Mouse (Mus musculus) ovary, adult 10 weeks (tissue): ENCODE results near the gene Spa17. TPM values are rescaled to one million over a fixed set of nuclear protein-coding genes. Genes with fewer than 3 reads are reported as not detected.

Experiments
- polyA plus RNA-seq: library from polyadenylated mRNA; stranded (reverse); fragments of 350-450 nt; fragmentation: Illumina TruSeq; extraction: RNeasy Lipid Tissue Mini Kit (QIAGEN cat#74804); gene quantifications from one replicate; pipeline ENCODE4 v1.2.3, GENCODE M21; 2014

Spa17 gene
- polyA plus RNA-seq, result 43.1 TPM

GRCm38 (mm10) chr9:37613182-37613910 lies at the start of gene Spa17:
TSS of gene Spa17 (minus strand) at chr9:37613722.

GRCm38 (mm10) chr9:37656931-37657481 lies 43.5 kb upstream of the Spa17 start, which contains the start of gene Tbrg1:
TSS of gene Tbrg1 (minus strand) at chr9:37657312.

GRCm38 (mm10) chr9:37554838-37555748 lies 58.4 kb downstream of the Spa17 start, which contains the start of gene Siae:
TSS of gene Siae (plus strand) at chr9:37555698.

Other genes with a start within 250 kb of the Spa17 start
- gene Hepacam, start 246.4 kb downstream of the Spa17 start, polyA plus RNA-seq, result not detected
- gene Robo4, start 211.8 kb downstream of the Spa17 start, polyA plus RNA-seq, result 3.4 TPM
- gene Robo3, start 180.5 kb downstream of the Spa17 start, polyA plus RNA-seq, result not detected
- 38.0 TPM for gene Msantd2, start 124.4 kb downstream of the Spa17 start, polyA plus RNA-seq
- 9.9 TPM for gene Esam, start 85.6 kb downstream of the Spa17 start, polyA plus RNA-seq
- gene Vsig2, start 74.5 kb downstream of the Spa17 start, polyA plus RNA-seq, result 1.8 TPM
- not detected for gene Nrgn, start 60.8 kb downstream of the Spa17 start, polyA plus RNA-seq
- gene Siae, start 58.0 kb downstream of the Spa17 start, polyA plus RNA-seq, result 47.8 TPM
- gene Tbrg1, start 43.6 kb upstream of the Spa17 start, polyA plus RNA-seq, result 28.8 TPM
- not detected for gene Panx3, start 55.5 kb upstream of the Spa17 start, polyA plus RNA-seq
- gene Olfr160, start 102.5 kb upstream of the Spa17 start, polyA plus RNA-seq, result not detected
- not detected for gene Olfr874, start 131.4 kb upstream of the Spa17 start, polyA plus RNA-seq
- gene Olfr875, start 158.1 kb upstream of the Spa17 start, polyA plus RNA-seq, result not detected
- gene Olfr876, start 189.3 kb upstream of the Spa17 start, polyA plus RNA-seq, result not detected
- gene Olfr877, start 240.5 kb upstream of the Spa17 start, polyA plus RNA-seq, result 0.20 TPM